Mouse (Mus musculus) limb, embryonic 14.5 days (tissue): ENCODE results near the gene Cfap57. TPM values are rescaled to one million over a fixed set of nuclear protein-coding genes. Genes with fewer than 3 reads are reported as not detected.

ENCODE experiments used
- ATAC-seq: fragments of 200-750 bp; cut with Nextera tagmentation; 2 replicates; pipeline ENCODE4 v1.8.0; 2017; ENCODE audit warnings: low read depth, moderate number of reproducible peaks, moderate TSS enrichment; ENCODE audit not compliant: low FRiP score
- DNase-seq: peaks from one replicate; pipeline ENCODE4 v3.0.0-alpha.2; 2015; ENCODE audit warnings: low spot score
- H3K27ac ChIP-seq: fragments of 300-500 bp; sonication (generic); replicated peaks from 2 replicates; pipeline ENCODE4 v1.5.1; 2014; ENCODE audit warnings: low read depth, mild to moderate bottlenecking, low read length, moderate library complexity, mixed read lengths
- H3K27me3 ChIP-seq: fragments of 300-500 bp; sonication (generic); 2 replicates; pipeline ENCODE4 v1.6.1; 2014; ENCODE audit warnings: low read length, mixed read lengths; ENCODE audit not compliant: control insufficient read depth, insufficient read depth
- H3K36me3 ChIP-seq: fragments of 300-500 bp; sonication (generic); 2 replicates; pipeline ENCODE4 v1.6.1; 2014; ENCODE audit warnings: mild to moderate bottlenecking, low read length, moderate library complexity, mixed read lengths; ENCODE audit not compliant: control insufficient read depth, insufficient read depth
- H3K4me1 ChIP-seq: fragments of 300-500 bp; sonication (generic); 2 replicates; pipeline ENCODE4 v1.6.1; 2014; ENCODE audit warnings: antibody characterized with exemption, low read length, mixed read lengths; ENCODE audit not compliant: control insufficient read depth, insufficient read depth
- H3K4me2 ChIP-seq: fragments of 300-500 bp; sonication (generic); replicated peaks from 2 replicates; pipeline ENCODE4 v1.6.1; 2014; ENCODE audit warnings: low read depth, mild to moderate bottlenecking, low read length, moderate library complexity; ENCODE audit not compliant: severe bottlenecking
- H3K4me3 ChIP-seq: fragments of 300-500 bp; sonication (generic); replicated peaks from 2 replicates; pipeline ENCODE4 v1.5.1; 2014; ENCODE audit warnings: low read length
- H3K9ac ChIP-seq: fragments of 300-500 bp; sonication (generic); 2 replicates; pipeline ENCODE4 v1.6.1; 2014; ENCODE audit warnings: mild to moderate bottlenecking, low read depth, low read length, moderate library complexity; ENCODE audit not compliant: severe bottlenecking
- H3K9me3 ChIP-seq: fragments of 300-500 bp; sonication (generic); 2 replicates; pipeline ENCODE4 v1.6.1; 2016; ENCODE audit warnings: low read length; ENCODE audit not compliant: control insufficient read depth
- POLR2A ChIP-seq: fragments of 200-500 bp; IDR thresholded peaks from 2 replicates; pipeline ENCODE4 v1.8.0; 2012; ENCODE audit warnings: inconsistent platforms, mild to moderate bottlenecking, moderate library complexity, borderline replicate concordance; ENCODE audit not compliant: insufficient read depth, insufficient read length; ENCODE audit errors: extremely low read depth
- WGBS: fragments of 180-500 bp; shearing (Covaris S2); extraction: QIAGEN DNeasy Blood & Tissue Kit; methylation state at CpG from one replicate; pipeline ENCODE4 v1.1.7; 2014; 5-methylcytosine and 5-hydroxymethylcytosine counted together
- polyA plus RNA-seq, 2 experiments: library from polyadenylated mRNA; depleted of rRNA in 1 of 2; stranded (reverse) in 1 of 2; unstranded in 1 of 2; fragments of >200 nt; fragmentation: Nextera tagmentation in 1 of 2; extraction: Ambion mirVana in 1 of 2; gene quantifications; 2 replicates each; pipeline versions ENCODE4 v1.2.1 to v1.2.3; 2012 to 2014

Gene Cfap57
- polyA plus RNA-seq (2012; rRNA removed) (0.08 and 0.18 TPM in 2 replicates), polyA plus RNA-seq (2014; fragmentation: Nextera tagmentation; extraction: Ambion mirVana) (0.25 and 0.65 TPM in 2 replicates)

DNA sequence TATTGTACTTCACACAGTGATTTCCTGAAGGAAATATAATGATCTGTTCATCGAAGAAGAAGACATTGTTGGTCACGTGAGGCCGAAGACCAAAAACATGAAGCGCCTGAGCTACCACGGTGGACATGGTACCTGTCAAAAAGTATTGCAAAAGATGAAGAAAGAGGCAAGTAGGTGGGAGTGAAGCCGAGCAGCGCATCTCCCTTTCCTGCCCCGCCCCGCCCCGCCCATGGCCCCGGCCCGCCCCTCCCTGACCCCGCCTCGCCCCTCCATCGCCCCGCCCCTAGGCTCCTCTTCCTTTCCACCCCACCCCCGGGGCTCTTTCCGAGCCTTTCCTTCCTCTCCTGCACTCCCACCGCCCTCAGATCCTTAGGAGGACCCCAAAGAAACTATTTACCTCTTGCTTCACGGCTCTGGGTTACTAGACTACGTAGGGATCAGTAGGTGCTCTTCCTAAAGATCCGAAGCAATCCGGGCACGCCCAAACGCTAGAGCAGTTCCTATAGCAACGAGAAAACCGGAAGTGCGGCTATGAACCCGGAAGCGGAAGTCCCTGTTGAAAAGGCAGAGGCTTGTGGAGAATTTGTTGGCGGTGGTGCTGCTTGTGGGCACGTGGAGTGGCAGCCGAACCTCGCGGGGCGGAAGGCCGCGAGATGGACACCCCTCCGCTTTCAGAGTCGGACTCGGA is at the start of gene Cfap57, which contains the start of gene Ebna1bp2:
TSS of gene Cfap57 (minus strand) at position 499 of the 688 bp plus-strand sequence.
TSS of gene Ebna1bp2 (plus strand) at position 521 of the 688 bp plus-strand sequence.
- H3K4me2 ChIP-seq, result peak within 1 kb of the TSS; percentile 87
- ATAC-seq, result peak; percentile 93

DNA sequence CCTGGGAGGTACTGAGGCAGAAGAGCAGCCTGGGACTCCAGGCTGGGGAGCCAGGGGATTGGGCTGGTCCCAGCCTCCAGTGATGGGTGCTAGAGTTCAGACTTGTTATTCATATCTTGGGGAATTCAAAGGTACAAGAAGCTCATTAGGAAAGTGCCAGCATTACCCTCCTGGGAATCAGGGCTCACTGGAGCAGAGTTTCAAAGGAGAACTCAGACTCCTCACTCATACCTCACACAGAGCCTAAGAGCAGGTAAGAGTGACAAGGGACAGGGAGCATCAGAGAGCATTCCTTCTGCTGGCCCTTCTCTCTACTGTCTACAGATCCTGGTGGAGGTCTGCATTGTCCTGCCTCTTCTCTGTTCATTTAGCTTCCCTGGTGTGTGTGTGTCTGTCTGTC is 38.1 kb upstream of the Cfap57 start, which contains the start of gene Olfr62:
TSS of gene Olfr62 (plus strand) at position 301 of the 400 bp plus-strand sequence.
- H3K4me3 ChIP-seq, result no peak within 1 kb of the TSS
- H3K9me3 ChIP-seq, result no peaks in the 10 kb centered on the region

More for the DNA sequence above, at the start of gene Cfap57, which contains the start of gene Ebna1bp2:
- Histone ChIP-seq H3K9me3 (peaks cover 5% of the 10 kb centered on the region; the same call in 1 of the 2 replicates), H3K9ac (peak within 1 kb of the TSS; percentile 77), H3K36me3 (peaks cover 26% of the 10 kb centered on the region), H3K27ac (peak within 1 kb of the TSS; percentile 58; the same call in 1 of the 2 replicates), H3K4me1 (peaks cover 9% of the 10 kb centered on the region; the same call in 1 of the 2 replicates), H3K27me3 (no peaks in the 10 kb centered on the region), H3K4me3 (peak within 1 kb of the TSS; percentile 82)
- WGBS, result under 1% methylated on average over 39 of the region's 41 CpGs
- TF ChIP-seq POLR2A, result 0 out of 2 replicates have a peak, but pooled peaks have one; percentile 29
- DNase-seq, result peak; percentile 96

DNA sequence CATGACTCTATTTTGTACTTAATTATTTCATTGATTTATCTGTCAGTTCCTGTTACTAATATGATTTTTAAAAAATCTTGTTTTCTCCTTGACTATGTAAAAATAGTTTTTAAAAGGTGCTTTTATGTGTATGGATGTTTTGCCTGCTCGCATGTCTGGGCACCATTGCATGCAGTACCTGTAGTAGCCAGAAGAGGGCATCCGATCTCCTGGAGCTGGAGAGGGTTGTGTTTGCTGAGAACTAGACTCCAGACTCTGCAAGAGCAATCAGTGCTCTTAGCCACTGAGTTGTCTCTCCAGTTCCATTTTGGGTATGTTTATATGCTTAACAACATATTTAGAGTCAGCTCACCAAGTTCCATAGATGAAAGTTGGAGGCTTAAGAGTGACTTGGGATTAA is 24.7 kb upstream of the Cfap57 start:
- no peak for TF ChIP-seq POLR2A
- no peak overlapping the region for H3K9ac ChIP-seq
- no peak overlapping the region for H3K4me3 ChIP-seq
- H3K9me3 ChIP-seq, result no peaks in the 10 kb centered on the region
- H3K27ac ChIP-seq, result no peak overlapping the region
- DNase-seq, result no peak
- no peak overlapping the region for H3K4me2 ChIP-seq
- H3K4me1 ChIP-seq, result peaks cover 8% of the 10 kb centered on the region; the same call in 1 of the 2 replicates
- no peaks in the 10 kb centered on the region for H3K36me3 ChIP-seq
- no peaks in the 10 kb centered on the region for H3K27me3 ChIP-seq
- WGBS, result 17% methylated on average over 2 of the region's 2 CpGs
- ATAC-seq, result no peak

More for the DNA sequence above, 38.1 kb upstream of the Cfap57 start, which contains the start of gene Olfr62:
- Histone ChIP-seq H3K4me2 (no peak within 1 kb of the TSS), H3K36me3 (no peaks in the 10 kb centered on the region), H3K4me1 (no peaks in the 10 kb centered on the region), H3K27ac (no peak within 1 kb of the TSS), H3K9ac (no peak within 1 kb of the TSS), H3K27me3 (no peaks in the 10 kb centered on the region)
- no peak for TF ChIP-seq POLR2A
- ATAC-seq, result no peak
- no peak for DNase-seq

DNA sequence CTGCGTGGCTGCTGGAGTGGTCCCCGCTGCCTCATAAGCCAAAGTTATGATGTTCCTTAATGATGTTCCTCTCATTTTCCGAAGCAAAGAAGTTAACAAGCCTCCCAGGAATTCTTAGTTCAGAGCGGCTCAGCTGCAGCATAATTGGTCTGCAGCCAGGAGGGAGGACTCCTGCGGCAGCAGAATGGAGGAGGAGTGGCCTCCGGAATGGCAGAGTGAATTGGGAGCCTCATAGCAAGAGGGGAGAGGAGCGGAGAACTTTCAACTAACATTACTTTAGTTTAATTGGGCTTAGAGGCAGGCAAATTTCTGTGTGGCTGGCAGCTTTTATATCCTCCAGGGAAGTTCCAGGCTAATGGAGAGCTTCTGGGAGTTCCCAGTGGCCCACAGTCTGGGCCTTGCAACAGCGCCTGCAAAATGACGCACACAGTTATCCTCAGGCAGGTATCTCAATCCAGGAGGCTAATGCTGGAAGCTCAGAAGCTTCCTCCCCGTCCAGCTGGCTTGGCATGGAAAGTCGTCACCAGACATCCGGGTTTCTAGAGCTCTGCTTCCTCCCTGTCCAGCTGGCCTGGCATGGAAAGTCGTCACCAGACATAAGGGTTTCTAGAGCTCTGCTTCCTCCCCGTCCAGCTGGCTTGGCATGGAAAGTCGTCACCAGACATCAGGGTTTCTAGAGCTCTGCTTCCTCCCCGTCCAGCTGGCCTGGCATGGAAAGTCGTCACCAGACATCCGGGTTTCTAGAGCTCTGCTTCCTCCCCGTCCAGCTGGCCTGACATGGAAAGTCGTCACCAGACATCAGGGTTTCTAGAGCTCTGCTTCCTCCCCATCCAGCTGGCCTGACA is 22.0 kb upstream of the Cfap57 start:
- DNase-seq (peak; percentile 79), ATAC-seq (peak; percentile 86)
- Histone ChIP-seq H3K9ac (0 out of 2 replicates have a peak overlapping the region, but pooled peaks have one; percentile 31), H3K36me3 (no peaks in the 10 kb centered on the region), H3K27me3 (no peaks in the 10 kb centered on the region), H3K4me1 (peaks cover 8% of the 10 kb centered on the region; the same call in 1 of the 2 replicates), H3K4me3 (peak overlapping the region; percentile 7; the same call in 1 of the 2 replicates), H3K27ac (peak overlapping the region; percentile 63), H3K9me3 (no peaks in the 10 kb centered on the region), H3K4me2 (peak overlapping the region; percentile 44)
- TF ChIP-seq POLR2A, result no peak
- WGBS, result 18% methylated on average over 20 of the region's 20 CpGs

DNA sequence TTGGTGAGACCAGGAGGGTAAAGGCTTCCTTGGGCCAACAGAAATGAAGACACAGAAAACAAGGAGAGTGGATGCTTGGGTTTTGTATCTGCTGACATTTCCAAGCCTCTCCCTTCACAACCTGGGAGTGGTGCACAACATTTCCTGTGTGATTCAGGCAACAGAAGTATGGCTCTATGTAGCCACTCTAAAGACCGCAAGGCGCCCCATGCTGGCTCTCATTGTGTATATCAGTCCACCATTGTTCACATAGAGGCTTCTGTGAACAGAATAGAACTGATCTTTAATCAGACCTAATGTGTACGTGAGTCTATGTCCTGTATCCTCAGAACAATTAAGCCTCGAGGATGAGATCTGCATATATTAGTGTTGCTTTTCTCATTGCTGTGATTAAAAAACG is 9.7 kb upstream of the Cfap57 start:
- Histone ChIP-seq H3K9ac (no peak overlapping the region), H3K27ac (no peak overlapping the region), H3K4me1 (no peaks in the 10 kb centered on the region), H3K9me3 (no peaks in the 10 kb centered on the region), H3K4me3 (no peak overlapping the region), H3K27me3 (no peaks in the 10 kb centered on the region), H3K4me2 (no peak overlapping the region), H3K36me3 (peaks cover 33% of the 10 kb centered on the region)
- ATAC-seq, result no peak
- WGBS, result 91% methylated on average over 5 of the region's 5 CpGs
- TF ChIP-seq POLR2A, result no peak
- no peak for DNase-seq
